Mouse (Mus musculus) CH12.LX (cell line): ENCODE data around the gene Cnot3. TPM values are rescaled to one million over a fixed set of nuclear protein-coding genes. Genes with fewer than 3 reads are reported as not detected.

Experiments
- DNase-seq: peaks from one replicate; pipeline ENCODE4 v3.0.0-alpha.2; 2013; ENCODE audit errors: extremely low read depth
- H3K27ac ChIP-seq: 2 replicates; pipeline ENCODE4 v1.5.1; 2012; ENCODE audit warnings: low read depth, mild to moderate bottlenecking, control low read depth, moderate library complexity; ENCODE audit not compliant: insufficient read depth
- H3K27me3 ChIP-seq: replicated peaks from 2 replicates; pipeline ENCODE3; 2012; ENCODE audit warnings: inconsistent platforms
- H3K36me3 ChIP-seq, 2 experiments: replicated peaks in 1 of 2; 2 replicates each; pipeline versions ENCODE3 to v1.6.1; 2012; ENCODE audit warnings: inconsistent platforms in 1 of 2, low read length in 1 of 2, mild to moderate bottlenecking in 1 of 2, mixed read lengths in 1 of 2, moderate library complexity in 1 of 2; ENCODE audit not compliant: control insufficient read depth in 1 of 2, insufficient read depth in 1 of 2
- H3K4me1 ChIP-seq, 2 experiments: 2 replicates each; pipeline ENCODE4 v1.6.1; 2012; ENCODE audit warnings: inconsistent platforms in 1 of 2, moderate library complexity in 1 of 2; ENCODE audit not compliant: insufficient read depth in 2 of 2, control insufficient read depth in 1 of 2
- H3K4me2 ChIP-seq: 2 replicates; pipeline ENCODE4 v1.6.1; 2012; ENCODE audit warnings: low read depth, mild to moderate bottlenecking, control low read depth; ENCODE audit not compliant: poor library complexity, insufficient read depth, severe bottlenecking
- H3K4me3 ChIP-seq, 3 experiments: fragments of 150-350 bp in 1 of 3; sonication (generic) in 1 of 3; replicated peaks in 1 of 3; 2 replicates each; pipeline versions ENCODE3 to v1.5.1; 2011 to 2012; ENCODE audit warnings: low read depth in 2 of 3, low read length in 2 of 3, mild to moderate bottlenecking in 2 of 3, moderate library complexity in 2 of 3, control low read depth in 1 of 3, improper control_type of control experiment in 1 of 3, inconsistent platforms in 1 of 3, mixed read lengths in 1 of 3; ENCODE audit not compliant: poor library complexity in 1 of 3
- H3K79me2 ChIP-seq: replicated peaks from 2 replicates; pipeline ENCODE4 v1.6.1; 2012; ENCODE audit warnings: mild to moderate bottlenecking, moderate library complexity; ENCODE audit not compliant: control insufficient read depth, poor library complexity, insufficient read depth, severe bottlenecking; ENCODE audit errors: extremely low read depth
- H3K9ac ChIP-seq: 2 replicates; pipeline ENCODE4 v1.6.1; 2012; ENCODE audit warnings: low read depth, mild to moderate bottlenecking, control low read depth, moderate library complexity; ENCODE audit not compliant: insufficient read depth
- H3K9me3 ChIP-seq: replicated peaks from 2 replicates; pipeline ENCODE3; 2012; ENCODE audit warnings: low read length, inconsistent platforms, mixed read lengths
- BHLHE40 ChIP-seq: IDR thresholded peaks from 2 replicates; pipeline ENCODE4 v1.6.1; 2011; ENCODE audit warnings: mild to moderate bottlenecking, low read depth, low read length, improper control_type of control experiment
- CHD1 ChIP-seq: IDR thresholded peaks from 2 replicates; pipeline ENCODE4 v1.6.1; 2012; ENCODE audit warnings: low read depth, low read length, improper control_type of control experiment, inconsistent platforms
- CTCF ChIP-seq, 2 experiments: IDR thresholded peaks in 1 of 2; conservative IDR thresholded peaks in 1 of 2; 2 replicates each; pipeline ENCODE4 v1.5.1; 2011 to 2012; ENCODE audit warnings: low read depth in 2 of 2, low read length in 2 of 2, improper control_type of control experiment in 1 of 2, inconsistent platforms in 1 of 2, mild to moderate bottlenecking in 1 of 2, moderate library complexity in 1 of 2
- E2F4 ChIP-seq: IDR thresholded peaks from 2 replicates; pipeline ENCODE4 v1.6.1; 2011; ENCODE audit warnings: low read depth, low read length, improper control_type of control experiment; ENCODE audit not compliant: insufficient replicate concordance
- ELF1 ChIP-seq: IDR thresholded peaks from 2 replicates; pipeline ENCODE4 v1.6.1; 2014; ENCODE audit warnings: low read depth, mild to moderate bottlenecking, inconsistent platforms, low read length, improper control_type of control experiment
- EP300 ChIP-seq: IDR thresholded peaks from 2 replicates; pipeline ENCODE4 v1.6.1; 2011; ENCODE audit warnings: low read length, improper control_type of control experiment
- IRF4 ChIP-seq: IDR thresholded peaks from 2 replicates; pipeline ENCODE4 v1.6.1; 2014; ENCODE audit warnings: low read depth, mild to moderate bottlenecking, inconsistent platforms, low read length, improper control_type of control experiment
- JUN ChIP-seq: IDR thresholded peaks from 2 replicates; pipeline ENCODE4 v1.6.1; 2011; ENCODE audit warnings: low read depth, mild to moderate bottlenecking, low read length, improper control_type of control experiment, moderate library complexity; ENCODE audit not compliant: insufficient read depth
- KAT2A ChIP-seq: IDR thresholded peaks from 2 replicates; pipeline ENCODE4 v1.6.1; 2012; ENCODE audit warnings: low read length, improper control_type of control experiment, inconsistent platforms; ENCODE audit not compliant: insufficient replicate concordance
- MAFK ChIP-seq: IDR thresholded peaks from 2 replicates; pipeline ENCODE4 v1.6.1; 2011; ENCODE audit warnings: low read length, improper control_type of control experiment; ENCODE audit not compliant: insufficient replicate concordance
- MAZ ChIP-seq: IDR thresholded peaks from 2 replicates; pipeline ENCODE4 v1.6.1; 2012; ENCODE audit warnings: low read depth, mild to moderate bottlenecking, inconsistent platforms, low read length, improper control_type of control experiment, moderate library complexity
- MEF2A ChIP-seq: IDR thresholded peaks from 2 replicates; pipeline ENCODE4 v1.6.1; 2014; ENCODE audit warnings: low read depth, mild to moderate bottlenecking, inconsistent platforms, low read length, improper control_type of control experiment, borderline replicate concordance
- MYC ChIP-seq: IDR thresholded peaks from 2 replicates; pipeline ENCODE4 v1.6.1; 2011; ENCODE audit warnings: low read depth, mild to moderate bottlenecking, improper control_type of control experiment, low read length
- NELFE ChIP-seq: IDR thresholded peaks from 2 replicates; pipeline ENCODE4 v1.6.1; 2011; ENCODE audit warnings: low read depth, low read length, improper control_type of control experiment
- NRF1 ChIP-seq: IDR thresholded peaks from 2 replicates; pipeline ENCODE4 v1.6.1; 2014; ENCODE audit warnings: low read depth, mild to moderate bottlenecking, inconsistent platforms, low read length, improper control_type of control experiment, moderate library complexity
- POLR2A ChIP-seq: IDR thresholded peaks from 2 replicates; pipeline ENCODE4 v1.6.1; 2011; ENCODE audit warnings: low read depth, mild to moderate bottlenecking, improper control_type of control experiment, low read length
- RCOR1 ChIP-seq: conservative IDR thresholded peaks from 2 replicates; pipeline ENCODE4 v1.6.1; 2012; ENCODE audit warnings: low read depth, mild to moderate bottlenecking, inconsistent platforms, low read length, improper control_type of control experiment
- SIN3A ChIP-seq: IDR thresholded peaks from 2 replicates; pipeline ENCODE4 v1.6.1; 2012; ENCODE audit warnings: low read length, improper control_type of control experiment, inconsistent platforms
- TCF12 ChIP-seq: IDR thresholded peaks from 2 replicates; pipeline ENCODE4 v1.6.1; 2014; ENCODE audit warnings: low read depth, mild to moderate bottlenecking, inconsistent platforms, low read length, improper control_type of control experiment
- USF2 ChIP-seq: conservative IDR thresholded peaks from 2 replicates; pipeline ENCODE4 v1.6.1; 2011; ENCODE audit warnings: low read depth, low read length, improper control_type of control experiment
- ZKSCAN1 ChIP-seq: IDR thresholded peaks from 2 replicates; pipeline ENCODE4 v1.6.1; 2012; ENCODE audit warnings: low read depth, inconsistent platforms, low read length, improper control_type of control experiment, borderline replicate concordance
- ZMIZ1 ChIP-seq: IDR thresholded peaks from 2 replicates; pipeline ENCODE4 v1.6.1; 2012; ENCODE audit warnings: low read depth, mild to moderate bottlenecking, inconsistent platforms, low read length, improper control_type of control experiment
- ZNF384 ChIP-seq: IDR thresholded peaks from 2 replicates; pipeline ENCODE4 v1.6.1; 2012; ENCODE audit warnings: low read depth, low read length, improper control_type of control experiment, inconsistent platforms
- dilution Hi-C: fragments of 300-500 bp; cut with MboI; formaldehyde crosslinking; loops from 2 replicates; pipeline ENCODE4 v1.14.3; 2020; ENCODE audit warnings: low sequenced_read_pairs; ENCODE audit not compliant: extremely low pct_unique_long_range_greater_than_20kb, extremely low pct_ligation_motif_present
- in situ Hi-C: fragments of 300-500 bp; cut with MboI; formaldehyde crosslinking; loops from 3 replicates; pipeline ENCODE4 v1.14.3; 2019; ENCODE audit warnings: low sequenced_read_pairs, low pct_ligation_motif_present, low pct_unique_long_range_greater_than_20kb, mixed read lengths
- polyA plus RNA-seq: library from polyadenylated mRNA; unstranded; fragments of >175 nt; gene quantifications from 2 replicates; pipeline ENCODE4 v1.2.1, GENCODE M21; 2012; ENCODE audit warnings: low read depth; ENCODE audit not compliant: insufficient read length
- total RNA-seq, 2 experiments: library from RNA; depleted of rRNA; stranded (reverse); fragments of 300-350 nt in 1 of 2; fragments of >200 nt in 1 of 2; gene quantifications; 2 replicates each; pipeline ENCODE4 v1.2.3; 2012 to 2014

Gene Cnot3
- total and polyA plus RNA-seq, 3 experiments, result 10.5 to 68.3 (median 21.1) TPM

- no peaks in the 10 kb centered on the region for H3K9me3 ChIP-seq
- no peak for TF ChIP-seq EP300
- TF ChIP-seq POLR2A, result no peak
- no peak for TF ChIP-seq JUN
- TF ChIP-seq KAT2A, result no peak
- no peak for TF ChIP-seq BHLHE40
- no peak for TF ChIP-seq ZKSCAN1
- TF ChIP-seq ELF1, result no peak
- TF ChIP-seq CHD1, result no peak
- TF ChIP-seq MEF2A, result no peak
- no peak for TF ChIP-seq TCF12
- TF ChIP-seq MAZ, result no peak
- no peak for TF ChIP-seq MYC
- dilution Hi-C loops, result no loop called here
These were observed 1.2 kb upstream of the Cnot3 start for GRCm38 (mm10) chr7:3643843-3644242.

GRCm38 (mm10) chr7:3644348-3644671 lies 758 bp upstream of the Cnot3 start:
- in situ Hi-C loops, result no loop called here
- Histone ChIP-seq H3K4me3 (peak overlapping the region; percentile 60 to 93 (median 79)), H3K4me2 (peak overlapping the region; percentile 39; the same call in 1 of the 2 replicates), H3K9ac (no peak overlapping the region), H3K9me3 (no peaks in the 10 kb centered on the region), H3K36me3 (peaks cover 25 to 58% of the 10 kb centered on the region in 2 experiments), H3K27ac (0 out of 2 replicates have a peak overlapping the region, but pooled peaks have one; percentile 24), H3K79me2 (peaks cover 40% of the 10 kb centered on the region), H3K4me1 (peaks cover 13 to 41% of the 10 kb centered on the region in 2 experiments), H3K27me3 (no peaks in the 10 kb centered on the region)
- DNase-seq, result no peak
- dilution Hi-C loops, result no loop called here
- TF ChIP-seq ELF1 (no peak), MEF2A (no peak; the same call in 1 of the 2 replicates), MAZ (no peak), ZNF384 (no peak), MYC (0 out of 2 replicates have a peak, but pooled peaks have one; percentile 15), NRF1 (no peak), POLR2A (no peak), SIN3A (0 out of 2 replicates have a peak, but pooled peaks have one; percentile 66), TCF12 (peak; percentile 31; the same call in 1 of the 2 replicates), MAFK (no peak), NELFE (0 out of 2 replicates have a peak, but pooled peaks have one; percentile 50), ZMIZ1 (no peak), IRF4 (no peak), USF2 (no peak), CTCF (conservative IDR thresholded peaks at IDR 0.05 in 1 of 2, IDR thresholded peaks at IDR 0.05 in 1 of 2; ENCODE audit: low read depth in 2 of 2, low read length in 2 of 2) (no peak), BHLHE40 (no peak), E2F4 (no peak), RCOR1 (peak; percentile 77; the same call in 1 of the 2 replicates), ZKSCAN1 (no peak)

More at GRCm38 (mm10) chr7:3643843-3644242, 1.2 kb upstream of the Cnot3 start:
- Histone ChIP-seq H3K27me3 (no peaks in the 10 kb centered on the region), H3K4me2 (peak overlapping the region; percentile 39; the same call in 1 of the 2 replicates), H3K4me3 (peak overlapping the region in 2 of 3 experiments; percentile 60 to 93), H3K79me2 (peaks cover 35% of the 10 kb centered on the region), H3K36me3 (peaks cover 29 to 58% of the 10 kb centered on the region in 2 experiments), H3K9ac (no peak overlapping the region), H3K4me1 (peaks cover 13 to 37% of the 10 kb centered on the region in 2 experiments), H3K27ac (no peak overlapping the region)
- in situ Hi-C loops, result no loop called here
- DNase-seq, result no peak
